Mouse (Mus musculus): Measurements from ENCODE around the gene Kcnj13.

Gene Kcnj13

DNA sequence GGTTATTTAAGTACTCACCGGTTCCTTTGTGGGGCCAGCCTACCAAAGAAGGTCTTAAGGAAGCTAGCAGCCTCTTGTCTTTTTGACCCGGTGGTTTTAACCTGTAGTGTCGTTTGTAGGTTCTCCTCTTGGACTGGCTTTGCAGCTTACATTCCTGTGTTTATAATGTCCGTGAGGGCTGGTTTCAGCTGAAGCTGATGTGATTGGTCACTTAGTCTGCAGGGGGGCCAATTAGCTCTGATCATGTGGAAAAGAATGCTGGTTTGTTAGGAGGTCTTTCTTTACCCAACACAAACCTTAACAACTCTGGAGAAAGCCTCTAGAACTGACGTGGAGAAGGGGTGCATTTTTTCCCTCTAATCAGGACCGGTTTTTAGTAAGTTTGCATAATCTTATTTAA is at the start of gene Kcnj13:
Gene Kcnj13, minus strand, starts transcription at position 136 of the 400 bp plus-strand sequence.
- DNase-seq (ENCODE audit: low spot score in 2 of 2): no peak

DNA sequence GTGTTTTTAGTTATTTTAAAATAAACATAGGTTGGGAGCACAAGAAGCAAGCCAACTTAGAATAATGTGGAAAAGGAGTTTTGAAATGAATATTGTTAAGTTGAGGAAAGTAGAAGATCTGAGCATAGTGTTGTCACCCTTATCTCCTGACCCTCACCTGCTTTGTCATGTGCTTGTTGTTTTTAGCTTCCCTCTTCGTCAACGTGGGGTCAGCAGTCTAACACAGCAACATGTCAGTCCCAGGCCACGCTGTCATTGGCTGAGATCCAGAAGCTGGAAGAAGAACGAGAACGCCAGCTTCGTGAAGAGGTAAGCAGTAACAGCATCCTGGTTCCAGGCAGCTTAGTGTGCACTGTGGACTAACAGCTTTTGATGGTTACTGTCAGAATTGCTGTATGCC is 42.1 kb upstream of the Kcnj13 start:
- no peak for DNase-seq (ENCODE audit: low spot score in 2 of 2)

DNA sequence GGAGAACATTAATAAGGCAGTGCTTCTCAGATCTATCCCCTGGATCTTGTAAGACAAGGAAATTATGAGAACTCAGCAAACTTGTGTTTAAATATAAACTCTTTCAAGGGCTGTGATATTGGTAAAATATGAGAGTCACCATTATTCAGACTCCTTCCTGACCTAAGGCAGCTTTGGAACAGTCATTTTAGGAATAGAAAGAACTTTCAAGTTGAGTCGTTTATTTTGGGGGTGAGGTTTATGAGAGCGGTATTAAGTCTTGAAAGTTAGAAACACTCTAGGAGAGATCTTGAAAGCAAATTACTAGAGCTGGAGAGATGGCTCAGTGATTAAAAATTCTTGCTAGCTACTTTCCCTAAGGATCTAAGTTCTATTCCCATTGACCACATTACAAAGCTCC is 40.6 kb upstream of the Kcnj13 start:
- DNase-seq (ENCODE audit: low spot score in 2 of 2): no peak

GRCm38 (mm10) chr1:87418733-87419132 is 24.2 kb upstream of the Kcnj13 start:
- DNase-seq (ENCODE audit: low spot score in 2 of 2): no peak

GRCm38 (mm10) chr1:87409380-87409779 is 14.9 kb upstream of the Kcnj13 start:
- no peak for DNase-seq (ENCODE audit: low spot score in 2 of 2)

DNA sequence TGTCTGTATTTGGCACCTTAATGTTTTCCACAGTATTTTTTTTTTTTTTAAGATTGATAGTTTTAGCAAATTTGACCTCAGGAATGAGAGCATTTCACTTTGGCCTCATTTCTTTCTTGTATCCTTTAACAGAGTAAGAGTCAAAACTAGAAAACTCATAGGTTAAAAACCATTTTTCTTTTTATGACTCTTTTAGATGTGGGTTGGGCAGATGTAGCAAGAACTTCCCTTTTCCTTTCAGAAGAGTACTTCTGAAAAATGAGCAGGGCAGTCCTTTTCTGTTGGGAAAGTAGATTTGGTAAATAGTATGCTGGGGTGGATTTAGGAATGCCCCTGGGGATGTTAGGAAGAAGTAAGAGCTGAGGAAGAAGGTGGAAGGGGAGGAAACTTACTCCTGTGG is 11.5 kb upstream of the Kcnj13 start:
- DNase-seq (ENCODE audit: low spot score in 2 of 2): no peak

DNA sequence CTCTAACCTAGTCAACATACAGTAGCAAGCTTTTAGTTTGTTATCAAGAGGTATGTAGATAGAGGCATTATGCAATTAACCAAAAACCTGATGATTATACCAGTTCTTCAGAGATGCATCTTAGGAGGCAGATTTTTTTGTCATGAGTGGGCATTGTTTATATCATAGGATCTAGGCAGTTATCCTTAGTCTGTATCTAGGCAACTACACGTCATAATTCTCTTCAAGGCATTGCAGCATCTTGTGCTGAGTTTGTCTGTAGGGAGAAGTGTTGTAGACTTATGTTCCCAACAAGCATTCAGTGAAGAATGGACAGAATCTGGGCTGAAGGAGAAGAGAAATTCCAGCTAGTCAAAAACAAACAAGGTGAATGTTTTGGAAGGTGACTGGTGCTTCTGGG is 10.2 kb upstream of the Kcnj13 start:
- no peak for DNase-seq (ENCODE audit: low spot score in 2 of 2)

DNA sequence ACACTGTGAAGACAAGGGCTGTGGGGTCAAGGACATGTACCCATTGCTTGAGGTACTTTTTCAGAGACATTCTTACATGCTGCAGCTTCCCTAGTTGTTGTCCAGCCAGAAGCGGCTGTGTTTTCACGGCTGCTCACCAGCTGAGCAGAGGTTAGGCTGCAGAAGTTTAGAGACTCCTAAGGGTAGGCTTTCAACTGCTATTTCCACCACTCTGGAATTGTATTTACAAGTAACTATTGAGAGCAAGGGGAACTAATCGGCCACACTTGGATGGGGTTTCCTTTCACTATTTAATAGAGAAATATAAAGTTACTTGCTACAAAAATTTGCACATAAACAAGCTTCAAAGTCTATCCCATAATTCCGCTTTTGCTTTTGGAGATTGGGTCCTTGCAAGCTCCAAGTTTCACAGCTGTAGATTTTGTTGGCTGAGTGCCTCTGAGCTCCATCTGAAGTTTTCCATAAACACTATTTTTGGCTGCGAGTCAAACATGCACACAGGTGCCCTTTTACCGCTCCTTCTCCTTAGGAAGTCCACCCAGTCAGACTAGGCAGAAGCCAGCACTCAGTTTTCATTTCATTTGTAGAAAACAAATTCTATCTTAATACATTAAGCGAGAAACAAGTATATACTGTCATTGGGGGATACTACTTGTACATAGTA is 2.5 kb upstream of the Kcnj13 start:
- DNase-seq (ENCODE audit: low spot score in 2 of 2): no peak

DNA sequence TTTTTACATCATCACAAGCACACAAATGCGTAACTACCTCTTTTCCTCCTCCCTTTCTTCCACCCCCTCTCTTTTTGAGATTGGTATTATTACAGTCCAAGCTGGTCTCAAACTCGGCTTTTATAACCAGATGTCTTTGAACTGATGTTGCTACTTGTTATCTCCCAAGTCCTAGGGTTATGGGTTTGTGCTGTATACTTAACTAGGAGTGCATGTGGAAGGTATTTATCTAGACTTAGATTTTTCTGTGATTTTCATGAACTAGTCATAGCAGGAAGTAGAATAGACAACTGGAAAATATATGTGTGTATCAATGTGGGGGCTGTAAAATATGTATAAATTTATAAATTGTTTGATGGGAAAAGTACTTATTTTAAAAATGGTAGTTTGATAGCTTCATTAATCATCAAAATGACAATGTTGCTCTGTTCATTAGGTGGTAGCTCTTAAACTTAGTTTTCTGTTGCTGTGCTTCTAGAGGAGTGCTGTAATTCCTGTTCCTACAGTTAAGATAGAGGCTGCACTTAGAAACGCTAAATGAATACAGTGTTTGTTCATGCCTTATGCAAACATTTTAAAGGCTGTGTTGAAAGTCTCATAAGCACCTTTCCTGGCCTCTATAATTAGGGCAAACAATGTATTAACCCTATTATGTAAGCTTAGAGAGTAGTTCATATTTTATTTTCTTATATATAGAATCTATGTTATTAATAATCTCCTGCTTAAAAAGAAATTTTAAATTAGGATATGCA is 909 bp downstream of the Kcnj13 start:
- no peak for DNase-seq (ENCODE audit: low spot score in 2 of 2)

GRCm38 (mm10) chr1:87386436-87387092 is 8.0 kb downstream of the Kcnj13 start:
- no peak for DNase-seq (ENCODE audit: low spot score in 2 of 2)

- DNase-seq (ENCODE audit: low spot score in 2 of 2): no peak
Measured at GRCm38 (mm10) chr1:87381152-87381551, 13.4 kb downstream of the Kcnj13 start.

DNA sequence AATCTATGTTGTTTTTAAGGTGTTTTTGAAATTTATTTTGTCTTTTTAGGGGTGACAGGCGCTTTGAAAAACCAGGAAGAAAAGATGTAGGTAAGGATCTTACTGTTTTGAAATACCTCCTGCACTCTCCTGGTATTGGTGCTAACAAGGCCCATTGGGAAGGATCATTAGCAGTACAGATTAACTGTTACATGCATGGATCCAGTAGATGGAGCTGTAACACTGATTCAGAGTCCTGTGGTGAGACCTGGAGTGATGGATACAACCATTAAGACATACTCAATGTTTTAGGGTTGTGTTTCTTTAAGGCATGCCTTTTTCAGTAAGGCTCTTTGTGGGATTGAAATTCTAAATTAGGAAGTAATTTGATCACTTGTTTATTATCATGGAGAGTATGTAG is 14.6 kb downstream of the Kcnj13 start:
- no peak for DNase-seq (ENCODE audit: low spot score in 2 of 2)

- DNase-seq (ENCODE audit: low spot score in 2 of 2): no peak
Measured at GRCm38 (mm10) chr1:87378024-87378560, 16.4 kb downstream of the Kcnj13 start.

GRCm38 (mm10) chr1:87360276-87360675 is 34.3 kb downstream of the Kcnj13 start:
- no peak for DNase-seq (ENCODE audit: low spot score in 2 of 2)

DNA sequence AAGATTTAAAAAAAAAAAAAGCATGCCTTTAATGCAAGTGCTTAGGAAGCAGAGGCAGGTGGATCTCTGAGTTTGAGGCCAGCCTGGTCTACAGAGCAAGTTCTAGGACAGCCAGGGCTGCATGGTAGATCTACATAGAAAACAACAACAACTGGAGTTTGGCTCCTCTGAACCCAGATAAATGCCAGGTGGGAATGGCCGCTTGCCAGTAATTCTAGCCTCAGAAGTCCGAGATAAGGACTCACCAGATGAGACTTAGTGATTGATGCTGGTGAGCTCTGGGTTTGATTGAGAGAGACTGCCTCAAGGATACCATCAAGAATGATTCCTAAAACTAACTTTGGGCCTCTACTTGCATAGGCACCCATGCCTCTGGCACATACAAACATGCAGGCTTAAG is 44.0 kb downstream of the Kcnj13 start:
- no peak for DNase-seq (ENCODE audit: low spot score in 2 of 2)
